Mouse (Mus musculus) CH12.LX (cell line): ENCODE measurements around the gene Nsd1. TPM values are rescaled to one million over a fixed set of nuclear protein-coding genes. Genes with fewer than 3 reads are reported as not detected.

ENCODE experiments used
- DNase-seq: peaks from one replicate; pipeline ENCODE4 v3.0.0-alpha.2; 2013; ENCODE audit errors: extremely low read depth
- H3K27ac ChIP-seq: 2 replicates; pipeline ENCODE4 v1.5.1; 2012; ENCODE audit warnings: low read depth, mild to moderate bottlenecking, control low read depth, moderate library complexity; ENCODE audit not compliant: insufficient read depth
- H3K27me3 ChIP-seq: replicated peaks from 2 replicates; pipeline ENCODE3; 2012; ENCODE audit warnings: inconsistent platforms
- H3K36me3 ChIP-seq, 2 experiments: replicated peaks in 1 of 2; 2 replicates each; pipeline versions ENCODE3 to v1.6.1; 2012; ENCODE audit warnings: inconsistent platforms in 1 of 2, low read length in 1 of 2, mild to moderate bottlenecking in 1 of 2, mixed read lengths in 1 of 2, moderate library complexity in 1 of 2; ENCODE audit not compliant: control insufficient read depth in 1 of 2, insufficient read depth in 1 of 2
- H3K4me1 ChIP-seq, 2 experiments: 2 replicates each; pipeline ENCODE4 v1.6.1; 2012; ENCODE audit warnings: inconsistent platforms in 1 of 2, moderate library complexity in 1 of 2; ENCODE audit not compliant: insufficient read depth in 2 of 2, control insufficient read depth in 1 of 2
- H3K4me2 ChIP-seq: 2 replicates; pipeline ENCODE4 v1.6.1; 2012; ENCODE audit warnings: low read depth, mild to moderate bottlenecking, control low read depth; ENCODE audit not compliant: poor library complexity, insufficient read depth, severe bottlenecking
- H3K4me3 ChIP-seq, 3 experiments: fragments of 150-350 bp in 1 of 3; sonication (generic) in 1 of 3; replicated peaks in 1 of 3; 2 replicates each; pipeline versions ENCODE3 to v1.5.1; 2011 to 2012; ENCODE audit warnings: low read depth in 2 of 3, low read length in 2 of 3, mild to moderate bottlenecking in 2 of 3, moderate library complexity in 2 of 3, control low read depth in 1 of 3, improper control_type of control experiment in 1 of 3, inconsistent platforms in 1 of 3, mixed read lengths in 1 of 3; ENCODE audit not compliant: poor library complexity in 1 of 3
- H3K79me2 ChIP-seq: replicated peaks from 2 replicates; pipeline ENCODE4 v1.6.1; 2012; ENCODE audit warnings: mild to moderate bottlenecking, moderate library complexity; ENCODE audit not compliant: control insufficient read depth, poor library complexity, insufficient read depth, severe bottlenecking; ENCODE audit errors: extremely low read depth
- H3K9ac ChIP-seq: 2 replicates; pipeline ENCODE4 v1.6.1; 2012; ENCODE audit warnings: low read depth, mild to moderate bottlenecking, control low read depth, moderate library complexity; ENCODE audit not compliant: insufficient read depth
- H3K9me3 ChIP-seq: replicated peaks from 2 replicates; pipeline ENCODE3; 2012; ENCODE audit warnings: low read length, inconsistent platforms, mixed read lengths
- BHLHE40 ChIP-seq: IDR thresholded peaks from 2 replicates; pipeline ENCODE4 v1.6.1; 2011; ENCODE audit warnings: mild to moderate bottlenecking, low read depth, low read length, improper control_type of control experiment
- CHD1 ChIP-seq: IDR thresholded peaks from 2 replicates; pipeline ENCODE4 v1.6.1; 2012; ENCODE audit warnings: low read depth, low read length, improper control_type of control experiment, inconsistent platforms
- CHD2 ChIP-seq: IDR thresholded peaks from 2 replicates; pipeline ENCODE4 v1.6.1; 2011; ENCODE audit warnings: low read length, improper control_type of control experiment
- E2F4 ChIP-seq: IDR thresholded peaks from 2 replicates; pipeline ENCODE4 v1.6.1; 2011; ENCODE audit warnings: low read depth, low read length, improper control_type of control experiment; ENCODE audit not compliant: insufficient replicate concordance
- ELF1 ChIP-seq: IDR thresholded peaks from 2 replicates; pipeline ENCODE4 v1.6.1; 2014; ENCODE audit warnings: low read depth, mild to moderate bottlenecking, inconsistent platforms, low read length, improper control_type of control experiment
- HCFC1 ChIP-seq: IDR thresholded peaks from 2 replicates; pipeline ENCODE4 v1.6.1; 2012; ENCODE audit warnings: low read depth, mild to moderate bottlenecking, inconsistent platforms, low read length, improper control_type of control experiment
- JUN ChIP-seq: IDR thresholded peaks from 2 replicates; pipeline ENCODE4 v1.6.1; 2011; ENCODE audit warnings: low read depth, mild to moderate bottlenecking, low read length, improper control_type of control experiment, moderate library complexity; ENCODE audit not compliant: insufficient read depth
- MXI1 ChIP-seq: IDR thresholded peaks from 2 replicates; pipeline ENCODE4 v1.6.1; 2011; ENCODE audit warnings: mild to moderate bottlenecking, low read depth, low read length, improper control_type of control experiment
- NRF1 ChIP-seq: IDR thresholded peaks from 2 replicates; pipeline ENCODE4 v1.6.1; 2014; ENCODE audit warnings: low read depth, mild to moderate bottlenecking, inconsistent platforms, low read length, improper control_type of control experiment, moderate library complexity
- SIN3A ChIP-seq: IDR thresholded peaks from 2 replicates; pipeline ENCODE4 v1.6.1; 2012; ENCODE audit warnings: low read length, improper control_type of control experiment, inconsistent platforms
- UBTF ChIP-seq: IDR thresholded peaks from 2 replicates; pipeline ENCODE4 v1.6.1; 2012; ENCODE audit warnings: low read depth, mild to moderate bottlenecking, inconsistent platforms, low read length, improper control_type of control experiment, moderate library complexity
- ZC3H11A ChIP-seq: IDR thresholded peaks from 2 replicates; pipeline ENCODE4 v1.6.1; 2012; ENCODE audit warnings: low read depth, mild to moderate bottlenecking, inconsistent platforms, low read length, improper control_type of control experiment
- ZKSCAN1 ChIP-seq: IDR thresholded peaks from 2 replicates; pipeline ENCODE4 v1.6.1; 2012; ENCODE audit warnings: low read depth, inconsistent platforms, low read length, improper control_type of control experiment, borderline replicate concordance
- ZMIZ1 ChIP-seq: IDR thresholded peaks from 2 replicates; pipeline ENCODE4 v1.6.1; 2012; ENCODE audit warnings: low read depth, mild to moderate bottlenecking, inconsistent platforms, low read length, improper control_type of control experiment
- ZNF384 ChIP-seq: IDR thresholded peaks from 2 replicates; pipeline ENCODE4 v1.6.1; 2012; ENCODE audit warnings: low read depth, low read length, improper control_type of control experiment, inconsistent platforms
- dilution Hi-C: fragments of 300-500 bp; cut with MboI; formaldehyde crosslinking; loops from 2 replicates; pipeline ENCODE4 v1.14.3; 2020; ENCODE audit warnings: low sequenced_read_pairs; ENCODE audit not compliant: extremely low pct_unique_long_range_greater_than_20kb, extremely low pct_ligation_motif_present
- in situ Hi-C: fragments of 300-500 bp; cut with MboI; formaldehyde crosslinking; loops from 3 replicates; pipeline ENCODE4 v1.14.3; 2019; ENCODE audit warnings: low sequenced_read_pairs, low pct_ligation_motif_present, low pct_unique_long_range_greater_than_20kb, mixed read lengths
- polyA plus RNA-seq: library from polyadenylated mRNA; unstranded; fragments of >175 nt; gene quantifications from 2 replicates; pipeline ENCODE4 v1.2.1, GENCODE M21; 2012; ENCODE audit warnings: low read depth; ENCODE audit not compliant: insufficient read length
- total RNA-seq, 2 experiments: library from RNA; depleted of rRNA; stranded (reverse); fragments of 300-350 nt in 1 of 2; fragments of >200 nt in 1 of 2; gene quantifications; 2 replicates each; pipeline ENCODE4 v1.2.3; 2012 to 2014

Nsd1 gene
- total and polyA plus RNA-seq, 3 experiments, result 11.8 to 13.8 (median 12.6) TPM

GRCm38 (mm10) chr13:55247293-55248030, 37.9 kb downstream of the Nsd1 start:
- peaks cover 0 to 3% of the 10 kb centered on the region in 2 experiments; a peak in 1 of 4 replicates for H3K4me1 ChIP-seq
- no peak overlapping the region for H3K4me2 ChIP-seq
- H3K36me3 ChIP-seq, result peaks cover 17 to 46% of the 10 kb centered on the region in 2 experiments
- dilution Hi-C loops (no loop called here), in situ Hi-C loops (no loop called here)
- no peak overlapping the region for H3K27ac ChIP-seq
- H3K4me3 ChIP-seq, result no peak overlapping the region
- no peak for DNase-seq
- no peaks in the 10 kb centered on the region for H3K27me3 ChIP-seq
- H3K9me3 ChIP-seq, result no peaks in the 10 kb centered on the region
- no peak overlapping the region for H3K9ac ChIP-seq
- TF ChIP-seq HCFC1 (no peak), BHLHE40 (no peak), ZNF384 (no peak), ELF1 (no peak), CHD1 (no peak), E2F4 (no peak), MXI1 (no peak), JUN (no peak)
- H3K79me2 ChIP-seq, result peaks cover 12% of the 10 kb centered on the region

GRCm38 (mm10) chr13:55249246-55249645, 39.7 kb downstream of the Nsd1 start:
- H3K27me3 ChIP-seq, result no peaks in the 10 kb centered on the region
- no peaks in the 10 kb centered on the region for H3K9me3 ChIP-seq
- dilution Hi-C loops, result no loop called here
- H3K27ac ChIP-seq, result no peak overlapping the region
- H3K4me2 ChIP-seq, result no peak overlapping the region
- no peak overlapping the region for H3K4me3 ChIP-seq
- H3K36me3 ChIP-seq, result peaks cover 17 to 45% of the 10 kb centered on the region in 2 experiments
- H3K9ac ChIP-seq, result no peak overlapping the region
- H3K79me2 ChIP-seq, result peaks cover 14% of the 10 kb centered on the region
- in situ Hi-C loops, result no loop called here
- DNase-seq, result no peak
- TF ChIP-seq NRF1 (no peak), SIN3A (no peak), ZC3H11A (no peak), CHD2 (no peak), ZMIZ1 (no peak), CHD1 (no peak), UBTF (no peak), ZKSCAN1 (no peak)
- peaks cover 0 to 3% of the 10 kb centered on the region in 2 experiments; a peak in 1 of 4 replicates for H3K4me1 ChIP-seq
